Mouse (Mus musculus): ENCODE results near the gene Hnrnpab.

- no peak for TF ChIP-seq MYOG (IDR thresholded peaks at IDR 0.05; ENCODE audit: control insufficient read depth, extremely low read depth, insufficient read length)
- no peak for TF ChIP-seq MAX (IDR thresholded peaks at IDR 0.05)
- TF ChIP-seq CEBPB (IDR thresholded peaks at IDR 0.05; ENCODE audit: low read depth): no peak
- TF ChIP-seq MYOD1 (IDR thresholded peaks at IDR 0.05; ENCODE audit: control insufficient read depth, insufficient read length, low read depth): no peak
- TF ChIP-seq CTCF (IDR thresholded peaks at IDR 0.05; ENCODE audit: control insufficient read depth, insufficient read depth, insufficient read length): no peak
- TF ChIP-seq USF1 (IDR thresholded peaks at IDR 0.05; ENCODE audit: low read depth): no peak
These were observed 823 bp downstream of the Hnrnpab start for GRCm38 (mm10) chr11:51605602-51606446.

Data from C2C12 (cell line).